Comparison of ENCODE assay signal across 17 mouse cellular contexts in the genomic region with DNA sequence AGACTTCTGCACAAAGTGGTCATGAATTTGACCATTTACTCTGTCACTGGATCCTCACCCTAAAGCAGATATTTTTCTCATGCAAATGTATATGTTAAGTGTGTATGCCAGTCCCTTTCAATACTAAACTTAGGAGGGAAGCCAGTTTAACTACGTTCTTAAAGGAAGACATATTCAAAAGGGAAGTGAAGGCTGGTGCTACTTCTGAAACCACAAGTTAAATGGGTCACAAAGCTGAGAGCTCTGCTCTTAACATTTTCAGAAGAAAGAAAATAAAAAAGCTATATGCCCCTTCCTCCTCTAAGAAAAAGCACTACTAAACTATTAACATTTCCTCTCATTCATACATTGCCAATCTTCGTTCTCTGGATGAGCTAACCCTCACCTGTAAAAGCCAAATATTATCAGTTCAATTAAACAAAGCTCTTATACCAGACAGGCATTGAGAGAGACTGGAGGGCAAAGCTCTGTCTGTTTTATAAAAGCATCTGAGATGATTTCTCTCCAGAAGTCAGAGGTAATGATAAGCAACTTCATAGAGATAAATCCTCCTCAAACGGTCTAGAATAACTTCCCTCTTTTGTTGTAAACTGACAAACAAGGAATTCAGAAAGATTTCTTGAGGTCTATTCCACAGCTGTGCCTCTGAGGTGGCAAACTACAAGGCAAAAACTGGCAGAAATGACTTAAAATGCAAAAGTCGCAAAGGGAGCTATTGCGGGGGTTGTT.
DNase-seq lines count a peak whose midpoint lies in the region; ATAC-seq lines count a peak whose summit lies in the region.
"Had no signal": no experiment of that assay in that cellular context is flagged by ENCODE, and none has a peak within 500 bp of the region (broad histone marks: within the 10 kb centered on the region; RNA-seq: fewer than 3 reads in every experiment).

No protein-coding gene starts in this region.

- no peak for DNase-seq in hindbrain, embryonic 11.5 days (ENCODE audit: low spot score)
- DNase-seq in B cell, adult 2 months: peak; percentile 33 to 44
- DNase-seq in MEL-GATA-1-ER (ENCODE audit: extremely low read depth, low read depth): peak; percentile 13
- DNase-seq in layer of hippocampus, postnatal 10 days (ENCODE audit: low spot score in 2 of 2): no peak
- no peak for DNase-seq in testis, postnatal 14 days (ENCODE audit: low spot score)
- no peak for DNase-seq in adrenal gland, postnatal 36 days
- DNase-seq: cerebellum, postnatal 36 days; kidney, adult 11 months; kidney, postnatal 36 days; lung, adult 2 months had no signal

- no peak overlapping the region for H3K4me3 ChIP-seq in hindbrain, embryonic 16.5 days (ENCODE audit: low read length)
- H3K4me3 ChIP-seq in hindbrain, embryonic 11.5 days (ENCODE audit: low read depth, low read length): no peak overlapping the region
- H3K4me3 ChIP-seq: embryonic facial prominence, embryonic 15.5 days; forebrain, embryonic 15.5 days; limb, embryonic 12.5 days; neural tube, embryonic 12.5 days had no signal

- H3K27ac ChIP-seq in hindbrain, embryonic 16.5 days (ENCODE audit: low read depth, low read length): no peak overlapping the region
- no peak overlapping the region for H3K27ac ChIP-seq in hindbrain, embryonic 11.5 days (ENCODE audit: low read depth, low read length)
- H3K27ac ChIP-seq: embryonic facial prominence, embryonic 15.5 days; forebrain, embryonic 15.5 days; limb, embryonic 12.5 days; neural tube, embryonic 12.5 days had no signal

- no peaks in the 10 kb centered on the region for H3K9me3 ChIP-seq in hindbrain, embryonic 16.5 days (ENCODE audit: control insufficient read depth, low read length)
- H3K9me3 ChIP-seq in hindbrain, embryonic 11.5 days (ENCODE audit: control insufficient read depth, low read length): no peaks in the 10 kb centered on the region
- H3K9me3 ChIP-seq: embryonic facial prominence, embryonic 15.5 days; forebrain, embryonic 15.5 days; limb, embryonic 12.5 days; neural tube, embryonic 12.5 days had no signal

- H3K9ac ChIP-seq in hindbrain, embryonic 16.5 days (ENCODE audit: low read depth, low read length): no peak overlapping the region
- H3K9ac ChIP-seq in hindbrain, embryonic 11.5 days (ENCODE audit: low read depth, low read length): no peak overlapping the region
- H3K9ac ChIP-seq: embryonic facial prominence, embryonic 15.5 days; forebrain, embryonic 15.5 days; limb, embryonic 12.5 days; neural tube, embryonic 12.5 days had no signal

- WGBS in hindbrain, embryonic 16.5 days: 63% methylated on average over 5 of the region's 5 CpGs
- WGBS in hindbrain, embryonic 11.5 days: 66% methylated on average over 5 of the region's 5 CpGs

- 0 out of 2 replicates have a peak overlapping the region, but pooled peaks have one; percentile 21 for H3K4me2 ChIP-seq in hindbrain, embryonic 16.5 days (ENCODE audit: low read length)
- H3K4me2 ChIP-seq in hindbrain, embryonic 11.5 days (replicated peaks; ENCODE audit: low read depth, low read length): no peak overlapping the region
- H3K4me2 ChIP-seq: embryonic facial prominence, embryonic 15.5 days; forebrain, embryonic 15.5 days; limb, embryonic 12.5 days; midbrain, embryonic 11.5 days; neural tube, embryonic 12.5 days had no signal

- H3K36me3 ChIP-seq in hindbrain, embryonic 16.5 days (ENCODE audit: control insufficient read depth, insufficient read depth, low read length): no peaks in the 10 kb centered on the region
- no peaks in the 10 kb centered on the region for H3K36me3 ChIP-seq in hindbrain, embryonic 11.5 days (ENCODE audit: control insufficient read depth, insufficient read depth, low read length)
- H3K36me3 ChIP-seq: embryonic facial prominence, embryonic 15.5 days; forebrain, embryonic 15.5 days; limb, embryonic 12.5 days; neural tube, embryonic 12.5 days had no signal

- peak; percentile 27 for ATAC-seq in hindbrain, embryonic 16.5 days
- ATAC-seq in hindbrain, embryonic 11.5 days (ENCODE audit: low FRiP score): no peak
- ATAC-seq in megakaryocyte, adult 5-6 weeks (ENCODE audit: poor library complexity, severe bottlenecking): peak; percentile 73

- no peaks in the 10 kb centered on the region for H3K27me3 ChIP-seq in hindbrain, embryonic 16.5 days (replicated peaks; ENCODE audit: control insufficient read depth, insufficient read depth, low read length)
- no peaks in the 10 kb centered on the region for H3K27me3 ChIP-seq in hindbrain, embryonic 11.5 days (ENCODE audit: control insufficient read depth, insufficient read depth, low read length)
- H3K27me3 ChIP-seq: embryonic facial prominence, embryonic 15.5 days; forebrain, embryonic 15.5 days; limb, embryonic 12.5 days; neural tube, embryonic 12.5 days had no signal

- H3K4me1 ChIP-seq in hindbrain, embryonic 16.5 days (ENCODE audit: control insufficient read depth, insufficient read depth, low read depth, low read length): peaks cover 2% of the 10 kb centered on the region; the same call in 1 of the 2 replicates
- H3K4me1 ChIP-seq in hindbrain, embryonic 11.5 days (replicated peaks; ENCODE audit: control insufficient read depth, insufficient read depth, low read length): no peaks in the 10 kb centered on the region
- H3K4me1 ChIP-seq: embryonic facial prominence, embryonic 15.5 days; forebrain, embryonic 15.5 days; limb, embryonic 12.5 days; neural tube, embryonic 12.5 days had no signal

Comparison
In these comparisons a context has a peak if more than half of its experiments do, and no peak if none do; other contexts are left out.
1. DNase-seq: peak in B cell, adult 2 months (2 of 2) and MEL-GATA-1-ER (single experiment); none in hindbrain, embryonic 11.5 days (single experiment), layer of hippocampus, postnatal 10 days (0 of 2), testis, postnatal 14 days (single experiment) and adrenal gland, postnatal 36 days (0 of 2).